Mouse (Mus musculus) hindbrain, embryonic 11.5 days (tissue): ENCODE data around the gene Sh3d21. TPM values are rescaled to one million over a fixed set of nuclear protein-coding genes. Genes with fewer than 3 reads are reported as not detected.

Experiments
- ATAC-seq: fragments of 200-750 bp; cut with Nextera tagmentation; 2 replicates; pipeline ENCODE4 v1.8.0; 2017; ENCODE audit warnings: mild to moderate bottlenecking, moderate TSS enrichment, moderate library complexity; ENCODE audit not compliant: low FRiP score
- DNase-seq: peaks from one replicate; pipeline ENCODE4 v3.0.0-alpha.2; 2015; ENCODE audit warnings: low spot score
- H3K27ac ChIP-seq: fragments of 300-500 bp; sonication (generic); 2 replicates; pipeline ENCODE4 v1.5.1; 2014; ENCODE audit warnings: mild to moderate bottlenecking, low read depth, low read length
- H3K27me3 ChIP-seq: fragments of 300-500 bp; sonication (generic); 2 replicates; pipeline ENCODE4 v1.6.1; 2014; ENCODE audit warnings: mild to moderate bottlenecking, low read length, moderate library complexity, mixed read lengths; ENCODE audit not compliant: control insufficient read depth, insufficient read depth
- H3K36me3 ChIP-seq: fragments of 300-500 bp; sonication (generic); 2 replicates; pipeline ENCODE4 v1.6.1; 2014; ENCODE audit warnings: mild to moderate bottlenecking, low read length, moderate library complexity, mixed read lengths; ENCODE audit not compliant: control insufficient read depth, insufficient read depth
- H3K4me1 ChIP-seq: fragments of 300-500 bp; sonication (generic); replicated peaks from 2 replicates; pipeline ENCODE4 v1.6.1; 2014; ENCODE audit warnings: low read length, mixed read lengths; ENCODE audit not compliant: control insufficient read depth, insufficient read depth
- H3K4me2 ChIP-seq: fragments of 300-500 bp; sonication (generic); replicated peaks from 2 replicates; pipeline ENCODE4 v1.6.1; 2014; ENCODE audit warnings: mild to moderate bottlenecking, low read depth, low read length
- H3K4me3 ChIP-seq: fragments of 300-500 bp; sonication (generic); 2 replicates; pipeline ENCODE4 v1.5.1; 2014; ENCODE audit warnings: low read depth, low read length
- H3K9ac ChIP-seq: fragments of 300-500 bp; sonication (generic); 2 replicates; pipeline ENCODE4 v1.6.1; 2014; ENCODE audit warnings: low read depth, low read length
- H3K9me3 ChIP-seq: fragments of 300-500 bp; sonication (generic); 2 replicates; pipeline ENCODE4 v1.6.1; 2016; ENCODE audit warnings: low read length; ENCODE audit not compliant: control insufficient read depth
- WGBS: fragments of 180-500 bp; shearing (Covaris S2); extraction: QIAGEN DNeasy Blood & Tissue Kit; methylation state at CpG from one replicate; pipeline ENCODE4 v1.1.7; 2014; 5-methylcytosine and 5-hydroxymethylcytosine counted together
- polyA plus RNA-seq: library from polyadenylated mRNA; unstranded; fragments of >200 nt; fragmentation: Nextera tagmentation; extraction: Ambion mirVana; gene quantifications from 2 replicates; pipeline ENCODE4 v1.2.1, GENCODE M21; 2014

Gene Sh3d21
- polyA plus RNA-seq, 1 experiment from 2014 or later, result 2.7 TPM

- no peak overlapping the region for H3K9ac ChIP-seq
- H3K4me2 ChIP-seq, result no peak overlapping the region
- H3K36me3 ChIP-seq, result no peaks in the 10 kb centered on the region
- ATAC-seq, result no peak
- no peak overlapping the region for H3K4me3 ChIP-seq
- H3K27me3 ChIP-seq, result peaks cover 25% of the 10 kb centered on the region
- no peak overlapping the region for H3K27ac ChIP-seq
- 83% methylated on average over 16 of the region's 16 CpGs for WGBS
- no peaks in the 10 kb centered on the region for H3K9me3 ChIP-seq
- H3K4me1 ChIP-seq, result peaks cover 12% of the 10 kb centered on the region
- no peak for DNase-seq
Observed at GRCm38 (mm10) chr4:126151701-126152440, 11.4 kb downstream of the Sh3d21 start.

GRCm38 (mm10) chr4:126150949-126151320, 12.4 kb downstream of the Sh3d21 start:
- no peak overlapping the region for H3K4me3 ChIP-seq
- peaks cover 25% of the 10 kb centered on the region for H3K27me3 ChIP-seq
- WGBS, result 54% methylated on average over 6 of the region's 6 CpGs
- DNase-seq (no peak), ATAC-seq (no peak)
- H3K9ac ChIP-seq, result no peak overlapping the region
- H3K4me1 ChIP-seq, result peaks cover 12% of the 10 kb centered on the region
- H3K4me2 ChIP-seq, result no peak overlapping the region
- no peaks in the 10 kb centered on the region for H3K36me3 ChIP-seq
- no peak overlapping the region for H3K27ac ChIP-seq
- no peaks in the 10 kb centered on the region for H3K9me3 ChIP-seq

GRCm38 (mm10) chr4:126150297-126150948, 12.9 kb downstream of the Sh3d21 start:
- Histone ChIP-seq H3K4me2 (peak overlapping the region; percentile 73; the same call in 1 of the 2 replicates), H3K9ac (no peak overlapping the region), H3K36me3 (no peaks in the 10 kb centered on the region), H3K27me3 (peaks cover 25% of the 10 kb centered on the region), H3K27ac (no peak overlapping the region), H3K9me3 (no peaks in the 10 kb centered on the region), H3K4me3 (no peak overlapping the region), H3K4me1 (peaks cover 12% of the 10 kb centered on the region)
- ATAC-seq (no peak), DNase-seq (peak; percentile 75)
- WGBS, result 44% methylated on average over 16 of the region's 16 CpGs

- Histone ChIP-seq H3K36me3 (no peaks in the 10 kb centered on the region), H3K4me1 (peaks cover 12% of the 10 kb centered on the region), H3K9me3 (no peaks in the 10 kb centered on the region), H3K4me3 (no peak overlapping the region), H3K27ac (no peak overlapping the region), H3K4me2 (peak overlapping the region; percentile 73), H3K9ac (no peak overlapping the region), H3K27me3 (peaks cover 25% of the 10 kb centered on the region)
- DNase-seq (no peak), ATAC-seq (no peak)
- WGBS, result 39% methylated on average over 10 of the region's 10 CpGs
Observed at GRCm38 (mm10) chr4:126149798-126150197, 13.5 kb downstream of the Sh3d21 start.

GRCm38 (mm10) chr4:126149041-126149676, 14.1 kb downstream of the Sh3d21 start:
- no peaks in the 10 kb centered on the region for H3K9me3 ChIP-seq
- ATAC-seq, result peak; percentile 28; the same call in 1 of the 2 replicates
- no peaks in the 10 kb centered on the region for H3K36me3 ChIP-seq
- peaks cover 12% of the 10 kb centered on the region for H3K4me1 ChIP-seq
- H3K4me3 ChIP-seq, result peak overlapping the region; percentile 41
- no peak for DNase-seq
- WGBS, result 20% methylated on average over 42 of the region's 42 CpGs
- peak overlapping the region; percentile 44; the same call in 1 of the 2 replicates for H3K9ac ChIP-seq
- peak overlapping the region; percentile 73 for H3K4me2 ChIP-seq
- no peak overlapping the region for H3K27ac ChIP-seq
- H3K27me3 ChIP-seq, result peaks cover 25% of the 10 kb centered on the region

GRCm38 (mm10) chr4:126148161-126148961, 14.9 kb downstream of the Sh3d21 start:
- peak overlapping the region; percentile 44 for H3K9ac ChIP-seq
- H3K4me1 ChIP-seq, result peaks cover 12% of the 10 kb centered on the region
- under 1% methylated on average over 36 of the region's 67 CpGs for WGBS

GRCm38 (mm10) chr4:126147533-126148160, 15.6 kb downstream of the Sh3d21 start, which contains the start of gene Eva1b:
Gene Eva1b, plus strand, starts transcription at chr4:126147744.
- no peaks in the 10 kb centered on the region for H3K36me3 ChIP-seq
- peak within 1 kb of the TSS; percentile 44 for H3K9ac ChIP-seq
- peak within 1 kb of the TSS; percentile 73 for H3K4me2 ChIP-seq
- WGBS, result 1% methylated on average over 23 of the region's 24 CpGs
- ATAC-seq (peak; percentile 48; the same call in 1 of the 2 replicates), DNase-seq (peak; percentile 64)
- H3K9me3 ChIP-seq, result no peaks in the 10 kb centered on the region
- peaks cover 25% of the 10 kb centered on the region for H3K27me3 ChIP-seq
- peak within 1 kb of the TSS; percentile 41 for H3K4me3 ChIP-seq
- peaks cover 12% of the 10 kb centered on the region for H3K4me1 ChIP-seq
- peak within 1 kb of the TSS; percentile 47; the same call in 1 of the 2 replicates for H3K27ac ChIP-seq

More at GRCm38 (mm10) chr4:126148161-126148961, 14.9 kb downstream of the Sh3d21 start:
- Histone ChIP-seq H3K27ac (no peak overlapping the region; the same call in 1 of the 2 replicates), H3K9me3 (no peaks in the 10 kb centered on the region), H3K27me3 (peaks cover 25% of the 10 kb centered on the region), H3K4me3 (peak overlapping the region; percentile 41), H3K36me3 (no peaks in the 10 kb centered on the region), H3K4me2 (peak overlapping the region; percentile 73)
- DNase-seq, result peak; percentile 62
- ATAC-seq, result peak; percentile 43
